Mouse (Mus musculus): ENCODE measurements around the gene Rab11fip4.

Gene Rab11fip4

DNA sequence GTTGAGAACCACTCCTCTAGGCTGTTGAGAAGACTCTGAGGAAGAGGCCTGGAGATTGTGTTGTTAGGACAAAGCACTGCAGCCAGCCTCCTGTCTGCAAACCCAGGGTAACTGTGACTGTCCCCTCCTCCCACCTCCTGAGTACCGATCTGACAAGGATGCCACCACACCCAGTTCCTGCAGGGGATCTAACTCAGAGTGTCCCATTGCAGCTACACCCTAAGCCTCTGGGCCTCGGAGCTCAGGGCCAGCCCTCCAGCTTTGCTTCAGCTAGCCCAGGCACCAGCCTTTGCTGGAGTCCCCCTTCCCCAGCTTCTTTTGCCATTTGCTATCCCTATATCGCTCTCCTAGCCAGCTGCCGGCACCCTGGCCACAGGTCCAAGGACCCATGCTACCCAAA is 22.7 kb downstream of the Rab11fip4 start:
- no peak for DNase-seq (ENCODE audit: low read depth, low spot score)

- no peak for DNase-seq (ENCODE audit: low read depth, low spot score)
Observed at GRCm38 (mm10) chr11:79614880-79615279, 23.9 kb downstream of the Rab11fip4 start.

GRCm38 (mm10) chr11:79615871-79616270 is 24.9 kb downstream of the Rab11fip4 start:
- DNase-seq (ENCODE audit: low read depth, low spot score): no peak

DNA sequence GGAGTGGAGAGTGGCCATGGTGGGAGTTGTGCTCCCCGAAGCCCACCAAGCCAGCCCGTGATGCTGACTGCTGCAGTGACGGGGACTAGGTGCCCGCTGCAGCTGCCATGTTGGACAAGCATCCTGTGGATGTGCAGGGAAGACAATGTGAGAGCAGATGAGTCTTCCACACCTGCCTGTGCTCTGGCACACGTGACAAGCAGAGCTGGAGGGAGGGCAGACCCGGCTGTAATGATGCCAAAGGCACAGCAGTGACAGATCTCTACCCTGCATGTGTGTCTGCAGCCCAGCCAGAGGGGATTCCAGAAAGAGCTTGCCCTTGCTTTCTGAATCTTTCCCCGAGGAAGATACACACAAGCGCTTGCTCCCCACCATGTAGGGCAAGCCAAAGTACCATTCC is 27.0 kb downstream of the Rab11fip4 start:
- DNase-seq (ENCODE audit: low read depth, low spot score): no peak

DNA sequence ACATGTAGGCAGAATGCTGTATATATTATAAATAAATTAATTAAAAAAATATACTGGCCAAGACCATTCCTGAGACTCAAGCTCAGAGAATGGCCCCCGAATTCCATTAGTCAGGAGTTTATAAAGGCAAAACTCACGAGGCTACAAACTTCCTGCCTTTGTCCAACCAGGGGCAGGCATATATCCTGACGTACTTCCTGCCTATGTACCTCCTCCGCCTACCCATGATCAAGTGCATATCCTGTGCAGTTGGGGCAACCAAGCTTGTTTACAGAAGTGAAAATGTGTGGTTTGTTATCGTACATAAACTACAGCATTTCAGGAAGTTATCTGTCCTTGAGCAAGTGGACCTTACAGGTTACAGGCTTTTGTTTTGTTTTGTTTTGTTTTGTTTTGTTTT is 32.0 kb downstream of the Rab11fip4 start:
- no peak for DNase-seq (ENCODE audit: low read depth, low spot score)

GRCm38 (mm10) chr11:79624801-79625302 is 33.8 kb downstream of the Rab11fip4 start:
- DNase-seq (ENCODE audit: low read depth, low spot score): no peak

- no peak for DNase-seq (ENCODE audit: low read depth, low spot score)
Observed at GRCm38 (mm10) chr11:79628716-79629115, 37.7 kb downstream of the Rab11fip4 start.

GRCm38 (mm10) chr11:79629752-79630374 is 38.9 kb downstream of the Rab11fip4 start:
- DNase-seq (ENCODE audit: low read depth, low spot score): no peak

DNA sequence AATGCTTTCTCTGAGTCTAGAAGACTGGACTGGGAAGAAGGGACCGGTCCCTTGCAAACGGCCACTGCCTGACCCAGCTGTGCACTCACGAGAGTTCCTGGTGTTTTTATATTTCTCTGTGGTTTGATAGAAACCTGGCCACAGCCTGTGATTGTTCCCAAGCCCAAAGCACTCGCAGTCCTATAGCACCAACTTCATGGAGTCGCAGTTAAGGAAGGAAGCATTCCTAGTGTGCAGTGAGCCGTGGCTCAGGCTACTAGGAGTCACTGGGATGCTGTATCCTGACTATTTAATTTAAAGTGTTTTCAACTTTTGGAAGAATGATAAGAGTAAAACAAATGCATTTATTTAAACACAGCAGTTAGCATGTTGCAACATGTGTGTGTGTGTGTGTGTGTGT is 39.5 kb downstream of the Rab11fip4 start:
- DNase-seq (ENCODE audit: low read depth, low spot score): no peak

- no peak for DNase-seq (ENCODE audit: low read depth, low spot score)
Observed at GRCm38 (mm10) chr11:79633366-79633765, 42.4 kb downstream of the Rab11fip4 start.

- no peak for DNase-seq (ENCODE audit: low read depth, low spot score)
Observed at GRCm38 (mm10) chr11:79635661-79636449, 44.8 kb downstream of the Rab11fip4 start.

DNA sequence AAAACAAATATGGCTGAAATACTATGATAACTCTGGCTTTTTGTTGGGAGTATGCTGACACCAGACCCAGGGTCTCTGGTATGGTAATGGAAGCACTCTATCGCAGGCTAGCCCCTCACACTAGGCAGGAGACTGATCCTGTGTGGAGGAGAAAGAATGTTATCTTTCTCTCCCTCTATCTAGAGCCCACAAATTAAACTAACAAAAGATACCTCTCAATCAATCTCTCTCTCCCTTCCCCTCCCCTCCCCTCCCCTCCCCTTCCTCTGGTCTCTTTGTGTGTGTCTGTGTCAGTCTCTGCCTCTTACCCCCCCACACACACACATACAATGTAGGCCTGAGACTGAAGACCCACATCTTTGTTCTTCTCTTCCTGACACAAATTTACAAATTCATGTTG is 45.5 kb downstream of the Rab11fip4 start:
- DNase-seq (ENCODE audit: low read depth, low spot score): no peak

DNA sequence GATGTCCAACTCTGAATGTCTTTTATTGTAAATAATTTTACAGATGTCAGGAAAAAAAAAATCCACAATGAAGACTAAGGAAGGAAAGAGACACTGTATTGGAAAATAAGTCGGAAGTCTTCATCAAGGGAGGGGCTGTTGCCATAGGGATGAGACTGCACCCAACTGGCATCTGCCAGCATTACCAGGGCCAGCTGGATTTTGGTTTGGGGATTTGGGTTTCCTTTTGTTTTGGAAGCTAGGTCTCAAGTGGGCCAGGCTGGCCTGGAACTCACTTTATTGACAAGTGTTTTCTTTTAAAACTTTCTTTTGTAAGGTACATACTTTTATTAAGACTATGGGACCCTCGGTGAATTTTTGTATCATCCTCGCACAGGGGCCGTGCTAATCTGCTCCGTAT is 47.7 kb downstream of the Rab11fip4 start:
- no peak for DNase-seq (ENCODE audit: low read depth, low spot score)

DNA sequence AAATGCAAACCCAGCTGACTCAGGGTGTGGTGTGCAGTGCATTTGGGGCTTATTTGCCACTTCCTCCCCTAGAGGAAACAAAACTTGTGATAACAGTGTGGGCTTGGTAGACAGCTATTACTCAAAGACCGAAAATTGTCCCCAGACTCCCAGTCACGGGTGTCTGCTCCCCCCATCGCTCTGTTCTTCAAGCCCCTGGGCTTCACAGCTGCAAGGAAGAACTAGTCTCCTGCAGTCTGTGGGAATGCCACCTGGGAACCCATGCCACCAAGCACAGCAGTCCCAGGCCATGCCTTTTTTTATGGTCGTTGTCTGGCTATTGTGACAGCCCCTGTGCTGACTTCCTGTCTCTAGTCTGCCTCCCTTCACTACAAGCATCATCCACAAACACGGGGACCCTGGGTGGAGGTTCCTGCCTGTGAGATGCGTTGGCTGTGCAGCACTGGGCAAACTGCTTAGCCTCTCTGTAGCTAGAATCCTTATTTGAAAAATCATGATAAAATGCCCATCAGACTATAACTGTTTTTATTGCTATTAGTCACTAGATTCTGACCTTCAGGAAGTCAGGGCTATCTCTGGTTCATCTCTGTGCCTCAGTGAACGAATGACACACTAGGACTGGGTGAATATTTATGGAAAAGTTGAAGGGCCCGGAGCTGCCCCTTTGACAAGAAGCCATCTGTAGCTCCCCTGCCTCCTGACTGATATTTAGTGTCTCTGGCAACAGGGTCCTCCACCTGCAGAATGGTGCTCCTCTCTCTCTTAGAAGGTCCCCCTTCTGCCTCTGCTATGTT is 50.1 kb downstream of the Rab11fip4 start:
- DNase-seq (ENCODE audit: low read depth, low spot score): no peak

DNA sequence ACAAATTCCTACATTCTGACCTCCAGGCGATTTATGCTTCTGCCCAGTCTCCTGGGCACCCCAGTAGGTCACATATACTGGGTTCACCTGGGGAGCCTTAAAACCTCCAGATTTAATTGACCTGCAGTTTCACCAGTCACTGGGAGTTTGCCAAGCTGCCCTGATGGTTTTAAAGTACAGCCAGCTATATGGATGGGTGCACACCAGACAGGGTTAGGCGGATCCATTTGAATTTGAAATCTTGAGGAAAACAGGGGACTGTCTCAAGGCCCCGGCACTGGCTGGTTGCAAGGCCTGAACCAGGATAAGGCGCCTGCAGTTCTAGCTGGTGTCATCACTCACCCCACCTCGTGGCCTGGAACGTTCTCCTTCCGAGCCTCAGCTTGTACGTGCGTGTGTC is 52.7 kb downstream of the Rab11fip4 start:
- DNase-seq (ENCODE audit: low read depth, low spot score): no peak

DNA sequence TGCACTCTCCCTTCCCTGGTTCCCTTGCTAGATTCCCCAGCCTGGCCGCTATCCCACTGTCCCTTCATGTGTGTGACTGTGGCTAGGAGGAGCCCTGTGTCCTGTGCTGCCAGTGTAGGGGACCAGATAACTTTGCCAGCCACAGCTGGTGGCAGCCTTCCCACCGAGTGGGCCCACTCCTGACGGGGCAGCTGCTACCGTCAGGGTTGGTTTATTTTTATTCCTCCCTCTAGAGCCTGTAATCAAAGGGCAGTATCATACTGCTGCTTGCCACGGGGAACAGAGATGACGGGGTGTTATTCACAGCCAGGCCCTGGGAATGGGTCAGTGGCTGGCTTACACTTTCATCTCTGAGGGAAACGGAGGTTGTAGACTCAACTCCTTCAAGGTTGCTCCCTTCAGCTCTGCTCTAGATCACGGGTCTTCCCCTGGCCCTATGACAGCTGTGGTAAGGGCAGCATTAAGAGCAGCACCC is 53.7 kb downstream of the Rab11fip4 start:
- DNase-seq (ENCODE audit: low read depth, low spot score): no peak

DNA sequence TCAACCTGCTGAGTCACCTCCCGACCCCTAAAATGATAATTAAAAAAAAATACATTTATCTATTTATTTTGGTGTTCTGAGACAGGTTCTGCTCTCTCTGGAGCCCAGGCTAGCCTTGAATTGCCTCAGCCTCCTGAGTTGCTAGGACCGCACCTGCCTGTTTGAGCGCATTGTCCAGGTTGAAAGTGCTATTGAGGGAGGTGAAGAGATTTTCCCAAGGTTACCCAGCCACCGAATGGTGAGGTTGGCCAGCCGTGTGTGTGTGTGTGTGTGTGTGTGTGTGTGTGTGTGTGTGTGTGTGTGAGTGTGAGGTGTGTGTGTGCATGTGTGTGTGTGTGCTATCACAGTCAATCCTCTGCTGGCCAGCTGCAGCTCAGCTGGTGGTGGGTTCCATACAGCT is 55.0 kb downstream of the Rab11fip4 start:
- no peak for DNase-seq (ENCODE audit: low read depth, low spot score)

- DNase-seq (ENCODE audit: low read depth, low spot score): no peak
Observed at GRCm38 (mm10) chr11:79646467-79647070, 55.6 kb downstream of the Rab11fip4 start.

DNA sequence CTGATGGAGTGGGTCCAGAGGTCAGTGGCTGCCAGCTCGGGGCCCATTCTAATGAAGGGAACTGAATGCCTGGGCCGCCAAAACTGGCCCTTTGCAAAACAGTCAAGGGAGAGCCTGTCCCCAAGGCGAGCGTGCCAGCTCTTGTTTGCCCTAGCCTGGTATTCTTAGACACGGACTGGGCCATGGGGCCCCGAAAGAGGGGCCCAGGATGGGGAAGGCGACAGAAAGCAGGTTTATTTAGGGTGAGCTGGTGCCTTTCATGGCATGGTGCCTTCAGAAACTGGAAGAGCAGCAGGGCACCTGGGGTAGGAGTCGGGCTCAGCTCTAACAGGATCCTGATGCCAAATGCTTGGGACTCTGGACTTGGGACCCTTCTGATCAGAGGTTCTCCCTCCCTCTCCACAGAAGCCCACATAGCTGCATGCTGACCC is 56.1 kb downstream of the Rab11fip4 start:
- DNase-seq (ENCODE audit: low read depth, low spot score): no peak

- DNase-seq (ENCODE audit: low read depth, low spot score): no peak
Observed at GRCm38 (mm10) chr11:79650359-79650835, 59.4 kb downstream of the Rab11fip4 start.

GRCm38 (mm10) chr11:79652257-79652656 is 61.2 kb downstream of the Rab11fip4 start:
- DNase-seq (ENCODE audit: low read depth, low spot score): no peak

Data from c-Kit-negative CD71-positive TER-119-positive erythroid progenitor cells, embryonic 14.5 days (primary cell).